Mouse (Mus musculus): ENCODE data around the gene Tekt1. TPM values are rescaled to one million over a fixed set of nuclear protein-coding genes. Genes with fewer than 3 reads are reported as not detected.
"Not testable (repeated sequence)": the region's sequence is repeated elsewhere in the genome, so short reads cannot be mapped to it uniquely, and the experiment has no call there.

Gene Tekt1
- total RNA-seq, 2 experiments from 2014 or later: 2.2 to 3.1 TPM

GRCm38 (mm10) chr11:72389407-72390142 lies 27.3 kb upstream of the Tekt1 start:
- no peak for DNase-seq

- no peak for DNase-seq
These were observed 25.9 kb upstream of the Tekt1 start for GRCm38 (mm10) chr11:72388113-72388529.

GRCm38 (mm10) chr11:72379351-72379750 lies 17.1 kb upstream of the Tekt1 start:
- DNase-seq: no peak

- DNase-seq: no peak
These were observed 16.0 kb upstream of the Tekt1 start for GRCm38 (mm10) chr11:72378222-72378621.

GRCm38 (mm10) chr11:72376562-72376961 lies 14.3 kb upstream of the Tekt1 start:
- no peak for DNase-seq

GRCm38 (mm10) chr11:72369904-72370672 lies 7.8 kb upstream of the Tekt1 start:
- no peak for DNase-seq

- no peak for DNase-seq
These were observed 5.9 kb upstream of the Tekt1 start for GRCm38 (mm10) chr11:72367934-72368674.

GRCm38 (mm10) chr11:72366126-72366525 lies 3.9 kb upstream of the Tekt1 start:
- DNase-seq: no peak

- DNase-seq: no peak
These were observed 2.3 kb upstream of the Tekt1 start for GRCm38 (mm10) chr11:72364526-72364925.

- no peak for DNase-seq
These were observed 1.4 kb upstream of the Tekt1 start for GRCm38 (mm10) chr11:72363523-72364240.

GRCm38 (mm10) chr11:72361385-72362346 lies 576 bp downstream of the Tekt1 start:
- peak; percentile 73 to 75 for DNase-seq

GRCm38 (mm10) chr11:72354971-72355728 lies 7.1 kb downstream of the Tekt1 start:
- DNase-seq: peak; percentile 68 to 73

- DNase-seq: no peak
These were observed 9.1 kb downstream of the Tekt1 start for GRCm38 (mm10) chr11:72353186-72353585.

GRCm38 (mm10) chr11:72352272-72352671 lies 10.0 kb downstream of the Tekt1 start:
- no peak for DNase-seq

GRCm38 (mm10) chr11:72349652-72350051 lies 12.6 kb downstream of the Tekt1 start:
- no peak for DNase-seq

- DNase-seq: peak in 1 of 2 experiments; percentile 59
These were observed 13.2 kb downstream of the Tekt1 start for GRCm38 (mm10) chr11:72349016-72349415.

- no peak for DNase-seq
These were observed 13.7 kb downstream of the Tekt1 start for GRCm38 (mm10) chr11:72348563-72348962.

GRCm38 (mm10) chr11:72344486-72344885 lies 17.8 kb downstream of the Tekt1 start:
- DNase-seq: no peak

- DNase-seq: no peak
These were observed 18.3 kb downstream of the Tekt1 start for GRCm38 (mm10) chr11:72343904-72344303.

GRCm38 (mm10) chr11:72343238-72343625 lies 19.0 kb downstream of the Tekt1 start:
- DNase-seq: not testable (repeated sequence)

All from layer of hippocampus, postnatal 36 days (tissue).